Comparison of ENCODE assay signal across 15 mouse cellular contexts in the genomic region with DNA sequence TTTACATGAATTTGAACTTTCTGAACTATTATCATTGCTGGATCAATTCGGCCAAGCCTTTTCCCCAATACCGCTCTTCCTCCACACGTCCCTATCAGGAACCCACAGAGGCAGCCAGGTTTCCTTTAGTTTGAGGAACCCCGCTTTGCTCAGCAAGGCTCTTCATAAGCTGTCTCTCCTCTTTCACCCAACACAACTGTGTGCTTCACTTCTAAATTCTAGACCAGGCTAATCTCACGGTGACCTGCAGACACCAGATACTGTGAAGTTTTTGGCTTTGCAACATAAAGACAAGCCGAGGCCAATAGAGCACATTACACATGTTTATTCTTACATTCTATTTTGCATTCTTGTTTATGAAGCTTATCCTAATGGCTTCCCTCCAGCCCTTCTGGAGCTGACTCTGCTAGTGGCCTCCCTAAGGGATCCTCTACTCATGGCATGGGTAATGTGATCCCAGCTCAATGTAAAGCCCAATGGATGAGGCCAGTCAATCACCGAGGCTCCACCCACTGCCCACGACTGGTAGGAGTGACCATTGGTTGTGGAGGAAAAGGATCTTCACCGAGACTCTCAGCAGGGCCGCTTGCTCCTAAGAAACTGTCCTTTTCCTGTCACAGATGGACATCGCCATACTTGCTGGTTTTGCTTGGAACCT.
DNase-seq lines count a peak whose midpoint lies in the region; ATAC-seq and TF ChIP-seq lines count a peak whose summit lies in the region.
"Had no signal": no experiment of that assay in that cellular context is flagged by ENCODE, and none has a peak within 500 bp of the region (broad histone marks: within the 10 kb centered on the region; RNA-seq: fewer than 3 reads in every experiment).

No protein-coding gene starts in this region.

- no peaks in the 10 kb centered on the region for H3K79me2 ChIP-seq in heart, adult 2 months (replicated peaks; ENCODE audit: control insufficient read depth, insufficient read depth, low read length)

- H3K27me3 ChIP-seq in heart, adult 2 months (ENCODE audit: control insufficient read depth, insufficient read depth, low read length): no peaks in the 10 kb centered on the region
- H3K27me3 ChIP-seq in erythroblast, embryonic 14.5 days (ENCODE audit: control insufficient read depth): no peaks in the 10 kb centered on the region
- H3K27me3 ChIP-seq in liver, embryonic 16.5 days (ENCODE audit: control insufficient read depth, insufficient read depth, low read depth, low read length): no peaks in the 10 kb centered on the region
- H3K27me3 ChIP-seq: forebrain, embryonic 12.5 days; hindbrain, embryonic 15.5 days had no signal

- H3K36me3 ChIP-seq in heart, adult 2 months (ENCODE audit: control insufficient read depth, insufficient read depth, low read length): no peaks in the 10 kb centered on the region
- H3K36me3 ChIP-seq in erythroblast, embryonic 14.5 days (ENCODE audit: control insufficient read depth): no peaks in the 10 kb centered on the region; the same call in 1 of the 2 replicates
- no peaks in the 10 kb centered on the region for H3K36me3 ChIP-seq in liver, embryonic 16.5 days (ENCODE audit: control insufficient read depth, insufficient read depth)
- H3K36me3 ChIP-seq: embryonic facial prominence, embryonic 10.5 days; forebrain, embryonic 12.5 days; hindbrain, embryonic 15.5 days had no signal

- TF ChIP-seq EP300 in heart, adult 2 months (IDR thresholded peaks at IDR 0.05; ENCODE audit: insufficient read depth, low read depth, low read length): no peak

- DNase-seq in heart, adult 2 months: no peak
- DNase-seq in heart, adult 9 months (ENCODE audit: low spot score in 2 of 2): no peak
- peak; percentile 98 for DNase-seq in MEL-GATA-1-ER (ENCODE audit: extremely low read depth, low read depth)
- DNase-seq in right cerebral cortex, postnatal 14 days: no peak
- no peak for DNase-seq in adrenal gland, adult 2 months
- no peak for DNase-seq in yolk sac, embryonic 10.5 days (ENCODE audit: low spot score)
- DNase-seq: cerebellum, adult 9-10 months; lung, postnatal 14 days; midbrain, embryonic 14.5 days; retina, postnatal 1 day had no signal

- H3K9ac ChIP-seq in heart, adult 2 months (ENCODE audit: low read depth, low read length): no peak overlapping the region
- H3K9ac ChIP-seq in liver, embryonic 16.5 days (ENCODE audit: low read depth, low read length): no peak overlapping the region; the same call in 1 of the 2 replicates
- H3K9ac ChIP-seq: forebrain, embryonic 12.5 days; hindbrain, embryonic 15.5 days had no signal

- H3K4me1 ChIP-seq in heart, adult 2 months (ENCODE audit: control insufficient read depth, insufficient read depth, low read length): peaks cover 8% of the 10 kb centered on the region
- peaks cover 29% of the 10 kb centered on the region for H3K4me1 ChIP-seq in erythroblast, embryonic 14.5 days (ENCODE audit: control insufficient read depth)
- peaks cover 22% of the 10 kb centered on the region for H3K4me1 ChIP-seq in liver, embryonic 16.5 days (ENCODE audit: control insufficient read depth, low read depth, low read length)
- H3K4me1 ChIP-seq: forebrain, embryonic 12.5 days; hindbrain, embryonic 15.5 days had no signal

- peak overlapping the region; percentile 60 for H3K27ac ChIP-seq in heart, adult 2 months
- H3K27ac ChIP-seq in liver, embryonic 16.5 days (ENCODE audit: low read length): peak overlapping the region; percentile 77
- H3K27ac ChIP-seq: embryonic facial prominence, embryonic 10.5 days; forebrain, embryonic 12.5 days; hindbrain, embryonic 15.5 days had no signal

- no peak for TF ChIP-seq CTCF in heart, adult 2 months (IDR thresholded peaks at IDR 0.05)

- peaks cover 5% of the 10 kb centered on the region for H3K9me3 ChIP-seq in erythroblast, embryonic 14.5 days (ENCODE audit: control insufficient read depth, low read length)
- H3K9me3 ChIP-seq in liver, embryonic 16.5 days (replicated peaks; ENCODE audit: control insufficient read depth, low read length): no peaks in the 10 kb centered on the region
- H3K9me3 ChIP-seq: embryonic facial prominence, embryonic 10.5 days; forebrain, embryonic 12.5 days; hindbrain, embryonic 15.5 days had no signal

- no peak overlapping the region for H3K4me3 ChIP-seq in heart, adult 2 months
- H3K4me3 ChIP-seq in erythroblast, embryonic 14.5 days (replicated peaks): peak overlapping the region; percentile 25
- no peak overlapping the region for H3K4me3 ChIP-seq in liver, embryonic 16.5 days (ENCODE audit: low read depth, low read length)
- H3K4me3 ChIP-seq: embryonic facial prominence, embryonic 10.5 days; forebrain, embryonic 12.5 days; hindbrain, embryonic 15.5 days had no signal

- 69% methylated on average over 11 of the region's 11 CpGs for WGBS in heart, adult 2 months
- WGBS in liver, embryonic 16.5 days (ENCODE audit: insufficient replicate concordance): 20% methylated on average over 11 of the region's 11 CpGs

- ATAC-seq in liver, embryonic 16.5 days (ENCODE audit: low read depth): peak; percentile 68

- intact Hi-C loops in heart, adult 2 months (cut with DNase I): no loop called here

- peak overlapping the region; percentile 19; the same call in 1 of the 2 replicates for H3K4me2 ChIP-seq in liver, embryonic 16.5 days (ENCODE audit: low read depth, low read length)
- H3K4me2 ChIP-seq: forebrain, embryonic 12.5 days; hindbrain, embryonic 15.5 days had no signal

- no peak for TF ChIP-seq POLR2A in heart, adult 2 months (IDR thresholded peaks at IDR 0.05; ENCODE audit: insufficient read depth, low read depth, low read length)
